Mouse (Mus musculus): Measurements from ENCODE around the gene Fndc5. TPM values are rescaled to one million over a fixed set of nuclear protein-coding genes. Genes with fewer than 3 reads are reported as not detected.
A peak's percentile ranks its signal among the peaks of the same experiment; 100 is the strongest.

The Fndc5 gene
- polyA plus RNA-seq, 1 experiment from 2014 or later = 3.4 TPM

GRCm38 (mm10) chr4:129161076-129161475 lies 24.3 kb downstream of the Fndc5 start:
- Histone ChIP-seq H3K4me1 (ENCODE audit: insufficient read depth, low read length) (no peaks in the 10 kb centered on the region), H3K36me3 (ENCODE audit: insufficient read depth, low read length) (peaks cover 35% of the 10 kb centered on the region), H3K4me2 (replicated peaks; ENCODE audit: low read depth, low read length) (no peak overlapping the region), H3K27me3 (ENCODE audit: insufficient read depth, low read length) (no peaks in the 10 kb centered on the region), H3K4me3 (ENCODE audit: low read length) (no peak overlapping the region), H3K27ac (ENCODE audit: low read length) (no peak overlapping the region), H3K9me3 (ENCODE audit: low read length) (no peaks in the 10 kb centered on the region), H3K9ac (replicated peaks; ENCODE audit: low read length) (no peak overlapping the region)
- WGBS = 97% methylated on average over 1 of the region's 1 CpGs
- no peak for ATAC-seq (ENCODE audit: low FRiP score, low TSS enrichment)

- Histone ChIP-seq H3K9ac (replicated peaks; ENCODE audit: low read length) (no peak overlapping the region), H3K36me3 (ENCODE audit: insufficient read depth, low read length) (peaks cover 34% of the 10 kb centered on the region), H3K27me3 (ENCODE audit: insufficient read depth, low read length) (no peaks in the 10 kb centered on the region), H3K9me3 (ENCODE audit: low read length) (no peaks in the 10 kb centered on the region), H3K4me2 (replicated peaks; ENCODE audit: low read depth, low read length) (no peak overlapping the region), H3K4me1 (ENCODE audit: insufficient read depth, low read length) (no peaks in the 10 kb centered on the region), H3K27ac (ENCODE audit: low read length) (no peak overlapping the region), H3K4me3 (ENCODE audit: low read length) (no peak overlapping the region)
- ATAC-seq (ENCODE audit: low FRiP score, low TSS enrichment) = no peak
- WGBS = 90% methylated on average over 4 of the region's 4 CpGs
Measured at GRCm38 (mm10) chr4:129161581-129162255, 24.9 kb downstream of the Fndc5 start.

- H3K4me1 ChIP-seq (ENCODE audit: insufficient read depth, low read length) = no peaks in the 10 kb centered on the region
- no peak overlapping the region for H3K4me3 ChIP-seq (ENCODE audit: low read length)
- WGBS = 71% methylated on average over 1 of the region's 1 CpGs
- H3K27ac ChIP-seq (ENCODE audit: low read length) = no peak overlapping the region
- peaks cover 54% of the 10 kb centered on the region for H3K36me3 ChIP-seq (ENCODE audit: insufficient read depth, low read length)
- no peak overlapping the region for H3K4me2 ChIP-seq (replicated peaks; ENCODE audit: low read depth, low read length)
- ATAC-seq (ENCODE audit: low FRiP score, low TSS enrichment) = no peak
- H3K9ac ChIP-seq (replicated peaks; ENCODE audit: low read length) = no peak overlapping the region
- H3K9me3 ChIP-seq (ENCODE audit: low read length) = no peaks in the 10 kb centered on the region
- no peaks in the 10 kb centered on the region for H3K27me3 ChIP-seq (ENCODE audit: insufficient read depth, low read length)
Measured at GRCm38 (mm10) chr4:129172529-129172928, 35.7 kb downstream of the Fndc5 start.

GRCm38 (mm10) chr4:129179560-129179959 lies 42.8 kb downstream of the Fndc5 start:
- WGBS = 61% methylated on average over 1 of the region's 1 CpGs
- H3K27me3 ChIP-seq (ENCODE audit: insufficient read depth, low read length) = no peaks in the 10 kb centered on the region
- no peaks in the 10 kb centered on the region for H3K9me3 ChIP-seq (ENCODE audit: low read length)
- no peak overlapping the region for H3K9ac ChIP-seq (replicated peaks; ENCODE audit: low read length)
- H3K36me3 ChIP-seq (ENCODE audit: insufficient read depth, low read length) = peaks cover 39% of the 10 kb centered on the region
- no peak for ATAC-seq (ENCODE audit: low FRiP score, low TSS enrichment)
- no peak overlapping the region for H3K27ac ChIP-seq (ENCODE audit: low read length)
- H3K4me3 ChIP-seq (ENCODE audit: low read length) = no peak overlapping the region
- no peak overlapping the region for H3K4me2 ChIP-seq (replicated peaks; ENCODE audit: low read depth, low read length)
- H3K4me1 ChIP-seq (ENCODE audit: insufficient read depth, low read length) = peaks cover 7% of the 10 kb centered on the region; the same call in 1 of the 2 replicates

- H3K9ac ChIP-seq (replicated peaks; ENCODE audit: low read length) = peak overlapping the region; percentile 91
- no peaks in the 10 kb centered on the region for H3K27me3 ChIP-seq (ENCODE audit: insufficient read depth, low read length)
- H3K27ac ChIP-seq (ENCODE audit: low read length) = peak overlapping the region; percentile 93
- peaks cover 31% of the 10 kb centered on the region for H3K4me1 ChIP-seq (ENCODE audit: insufficient read depth, low read length)
- no peak for ATAC-seq (ENCODE audit: low FRiP score, low TSS enrichment)
- peak overlapping the region; percentile 70 for H3K4me2 ChIP-seq (replicated peaks; ENCODE audit: low read depth, low read length)
- H3K4me3 ChIP-seq (ENCODE audit: low read length) = peak overlapping the region; percentile 84
- 0 out of 2 replicates have a peak, but pooled peaks cover 5% of the 10 kb centered on the region for H3K36me3 ChIP-seq (ENCODE audit: insufficient read depth, low read length)
- 35% methylated on average over 5 of the region's 5 CpGs for WGBS
- no peaks in the 10 kb centered on the region for H3K9me3 ChIP-seq (ENCODE audit: low read length)
Measured at GRCm38 (mm10) chr4:129188041-129188659, 51.4 kb downstream of the Fndc5 start.

- WGBS = under 1% methylated on average over 57 of the region's 74 CpGs
- ATAC-seq (ENCODE audit: low FRiP score, low TSS enrichment) = peak; percentile 77
- 0 out of 2 replicates have a peak, but pooled peaks cover 5% of the 10 kb centered on the region for H3K36me3 ChIP-seq (ENCODE audit: insufficient read depth, low read length)
- peak overlapping the region; percentile 93 for H3K27ac ChIP-seq (ENCODE audit: low read length)
- peak overlapping the region; percentile 91 for H3K9ac ChIP-seq (replicated peaks; ENCODE audit: low read length)
- no peaks in the 10 kb centered on the region for H3K9me3 ChIP-seq (ENCODE audit: low read length)
- H3K4me2 ChIP-seq (replicated peaks; ENCODE audit: low read depth, low read length) = peak overlapping the region; percentile 70
- peak overlapping the region; percentile 84 for H3K4me3 ChIP-seq (ENCODE audit: low read length)
- H3K27me3 ChIP-seq (ENCODE audit: insufficient read depth, low read length) = no peaks in the 10 kb centered on the region
- peaks cover 31% of the 10 kb centered on the region for H3K4me1 ChIP-seq (ENCODE audit: insufficient read depth, low read length)
Measured at GRCm38 (mm10) chr4:129188803-129189541, 52.2 kb downstream of the Fndc5 start.

- under 1% methylated on average over 58 of the region's 58 CpGs for WGBS
- peak; percentile 85 for ATAC-seq (ENCODE audit: low FRiP score, low TSS enrichment)
- H3K27me3 ChIP-seq (ENCODE audit: insufficient read depth, low read length) = no peaks in the 10 kb centered on the region
- H3K9ac ChIP-seq (replicated peaks; ENCODE audit: low read length) = peak within 1 kb of the TSS; percentile 91
- H3K36me3 ChIP-seq (ENCODE audit: insufficient read depth, low read length) = 0 out of 2 replicates have a peak, but pooled peaks cover 5% of the 10 kb centered on the region
- peak within 1 kb of the TSS; percentile 93 for H3K27ac ChIP-seq (ENCODE audit: low read length)
- H3K4me2 ChIP-seq (replicated peaks; ENCODE audit: low read depth, low read length) = peak within 1 kb of the TSS; percentile 73
- H3K4me3 ChIP-seq (ENCODE audit: low read length) = peak within 1 kb of the TSS; percentile 84
- no peaks in the 10 kb centered on the region for H3K9me3 ChIP-seq (ENCODE audit: low read length)
- H3K4me1 ChIP-seq (ENCODE audit: insufficient read depth, low read length) = peaks cover 31% of the 10 kb centered on the region
Measured at GRCm38 (mm10) chr4:129189542-129190519, 53.0 kb downstream of the Fndc5 start, which contains the start of the genes S100pbp and Yars. Gene S100pbp, minus strand, starts transcription at chr4:129189727. Gene Yars, plus strand, starts transcription at chr4:129189760.

GRCm38 (mm10) chr4:129190538-129190937 lies 53.7 kb downstream of the Fndc5 start:
- Histone ChIP-seq H3K27me3 (ENCODE audit: insufficient read depth, low read length) (no peaks in the 10 kb centered on the region), H3K9ac (replicated peaks; ENCODE audit: low read length) (peak overlapping the region; percentile 89), H3K9me3 (ENCODE audit: low read length) (no peaks in the 10 kb centered on the region), H3K4me2 (replicated peaks; ENCODE audit: low read depth, low read length) (peak overlapping the region; percentile 73), H3K36me3 (ENCODE audit: insufficient read depth, low read length) (0 out of 2 replicates have a peak, but pooled peaks cover 5% of the 10 kb centered on the region), H3K4me1 (ENCODE audit: insufficient read depth, low read length) (peaks cover 31% of the 10 kb centered on the region), H3K4me3 (ENCODE audit: low read length) (peak overlapping the region; percentile 84), H3K27ac (ENCODE audit: low read length) (peak overlapping the region; percentile 92)
- ATAC-seq (ENCODE audit: low FRiP score, low TSS enrichment) = no peak
- 1% methylated on average over 12 of the region's 12 CpGs for WGBS

- Histone ChIP-seq H3K4me3 (ENCODE audit: low read length) (no peak overlapping the region), H3K9ac (replicated peaks; ENCODE audit: low read length) (no peak overlapping the region), H3K9me3 (ENCODE audit: low read length) (no peaks in the 10 kb centered on the region), H3K4me2 (replicated peaks; ENCODE audit: low read depth, low read length) (peak overlapping the region; percentile 73; the same call in 1 of the 2 replicates), H3K27me3 (ENCODE audit: insufficient read depth, low read length) (no peaks in the 10 kb centered on the region), H3K27ac (ENCODE audit: low read length) (no peak overlapping the region), H3K36me3 (ENCODE audit: insufficient read depth, low read length) (peaks cover 10% of the 10 kb centered on the region), H3K4me1 (ENCODE audit: insufficient read depth, low read length) (peaks cover 31% of the 10 kb centered on the region)
- no peak for ATAC-seq (ENCODE audit: low FRiP score, low TSS enrichment)
- 55% methylated on average over 5 of the region's 5 CpGs for WGBS
Measured at GRCm38 (mm10) chr4:129191691-129192090, 54.9 kb downstream of the Fndc5 start.
